Mouse (Mus musculus): ENCODE data around the gene Fh1. TPM values are rescaled to one million over a fixed set of nuclear protein-coding genes. Genes with fewer than 3 reads are reported as not detected.

Gene Fh1
- total RNA-seq, 2 experiments from 2014 or later = 73.1 to 79.9 TPM

GRCm38 (mm10) chr1:175562379-175562778 lies 63.1 kb downstream of the Fh1 start:
- no peak for DNase-seq (ENCODE audit: low spot score in 2 of 2)
- intact Hi-C loops (cut with DNase I) = no loop called here

DNA sequence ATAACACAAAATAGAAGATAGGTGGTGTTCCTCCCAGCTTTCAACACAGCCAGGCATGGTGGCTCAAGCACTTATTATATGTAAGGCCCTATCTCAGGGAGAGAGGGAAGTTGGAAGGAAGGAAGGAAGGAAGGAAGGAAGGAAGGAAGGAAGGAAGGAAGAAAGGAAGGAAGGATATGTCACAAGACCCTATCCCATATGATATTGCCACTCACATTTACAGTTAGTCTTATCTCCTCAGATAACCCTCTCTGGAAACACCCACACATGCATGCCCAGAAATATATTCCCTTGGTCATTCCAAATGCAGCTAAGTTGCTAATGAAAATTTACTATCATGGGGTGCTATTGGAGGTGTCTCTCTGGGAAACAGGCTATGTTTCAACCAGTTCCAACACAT lies 63.6 kb downstream of the Fh1 start:
- DNase-seq (ENCODE audit: low spot score in 2 of 2) = no peak
- intact Hi-C loops (cut with DNase I) = no loop called here

DNA sequence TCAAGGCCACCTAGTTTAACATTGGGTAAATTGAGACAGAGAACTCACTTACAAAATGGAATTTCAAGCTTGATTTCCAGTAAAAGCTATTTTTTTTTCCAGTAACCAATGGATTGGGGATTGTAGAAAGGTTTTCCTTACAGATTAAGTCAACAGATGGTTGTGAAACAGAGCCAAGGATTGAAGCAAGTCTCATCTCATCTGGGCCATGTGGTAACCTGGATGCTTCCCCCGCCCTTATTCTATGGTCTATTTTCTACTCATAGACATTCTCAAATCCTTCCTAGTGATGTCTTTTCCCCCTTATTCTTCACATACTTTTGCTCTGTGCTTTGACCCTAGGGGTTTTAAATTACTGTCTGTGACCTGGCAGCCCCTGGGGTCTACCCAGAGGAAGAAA lies 70.8 kb downstream of the Fh1 start:
- intact Hi-C loops (cut with DNase I) = no loop called here
- no peak for DNase-seq (ENCODE audit: low spot score in 2 of 2)

GRCm38 (mm10) chr1:175552474-175552873 lies 73.0 kb downstream of the Fh1 start:
- intact Hi-C loops (cut with DNase I) = no loop called here
- no peak for DNase-seq (ENCODE audit: low spot score in 2 of 2)

GRCm38 (mm10) chr1:175550586-175550985 lies 74.8 kb downstream of the Fh1 start:
- intact Hi-C loops (cut with DNase I) = no loop called here
- DNase-seq (ENCODE audit: low spot score in 2 of 2) = no peak

Other genes starting within 250 kb of the Fh1 start
- 100 to 1,000 TPM; 108 to 120 TPM for gene Rgs7, start 133.1 kb downstream of the Fh1 start, total RNA-seq (2021)
- gene Kmo, start 5.3 kb downstream of the Fh1 start, total RNA-seq (2021) = under 1 TPM in 1 of 2 experiments, not detected in 1; 0.39 TPM
- gene Opn3, start 67.1 kb upstream of the Fh1 start, total RNA-seq (2021) = 1 to 10 TPM; 5.9 to 8.2 TPM
- 10 to 100 TPM in 1 of 2 experiments, 1 to 10 TPM in 1; 10.0 to 10.4 TPM for gene Chml, start 67.3 kb upstream of the Fh1 start, total RNA-seq (2021)
- gene Wdr64, start 73.0 kb upstream of the Fh1 start, total RNA-seq (2021) = not detected

Data from left cerebral cortex, postnatal 36 days (tissue).